Mouse (Mus musculus): ENCODE measurements around the gene Apba1.

DNA sequence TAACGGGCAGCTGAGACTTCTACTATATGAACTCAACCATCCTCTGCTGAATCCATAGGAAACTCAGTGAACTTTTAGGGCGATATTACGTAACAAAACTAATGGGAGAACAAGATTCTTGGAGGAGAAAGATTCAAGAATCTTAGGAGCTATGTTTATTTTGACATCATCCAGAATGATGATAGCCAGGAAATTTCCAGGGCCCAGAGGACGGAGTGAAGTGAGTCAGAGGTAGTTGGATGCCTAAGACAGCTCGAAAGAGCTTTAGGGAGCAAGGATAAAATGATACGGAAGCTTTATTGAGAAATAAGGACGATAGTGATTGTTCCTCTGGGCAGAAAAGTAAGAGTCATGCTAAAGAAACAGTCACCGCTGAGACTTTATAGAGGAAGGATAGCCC lies 67.6 kb downstream of the Apba1 start:
- TF ChIP-seq CTCF (IDR thresholded peaks at IDR 0.05; ENCODE audit: control insufficient read depth, insufficient read depth, low read length) (no peak), POLR2A (IDR thresholded peaks at IDR 0.05; ENCODE audit: borderline replicate concordance, control insufficient read depth, low read depth, low read length) (no peak)

All from bone marrow, adult 2 months (tissue).